Mouse (Mus musculus): ENCODE measurements at regions not wholly inside any gene's neighbourhood (a gene's known extent, or its start where the extent isn't known, plus 50 kb on each side); places are given as distances from the start of the nearest gene placed in this dataset.

GRCm38 (mm10) chr1:35992937-35993336 lies 75.3 kb upstream of the Hs6st1 start:
- Histone ChIP-seq H3K4me3 (no peak overlapping the region), H3K4me1 (no peaks in the 10 kb centered on the region), H3K27ac (replicated peaks) (peak overlapping the region; percentile 33; the same call in 1 of the 2 replicates), H3K27me3 (ENCODE audit: low read depth, poor library complexity, severe bottlenecking) (no peaks in the 10 kb centered on the region), H3K36me3 (no peaks in the 10 kb centered on the region), H3K9me3 (replicated peaks) (peaks cover 15% of the 10 kb centered on the region; the same call in 1 of the 2 replicates)
- no peak for DNase-seq (ENCODE audit: low spot score)
- WGBS: 69% methylated on average over 3 of the region's 3 CpGs

GRCm38 (mm10) chr1:35995691-35996090 lies 72.5 kb upstream of the Hs6st1 start:
- H3K9me3 ChIP-seq (replicated peaks): peaks cover 2% of the 10 kb centered on the region; the same call in 1 of the 2 replicates
- WGBS: 84% methylated on average over 6 of the region's 6 CpGs
- DNase-seq (ENCODE audit: low spot score): no peak
- H3K27me3 ChIP-seq (ENCODE audit: low read depth, poor library complexity, severe bottlenecking): no peaks in the 10 kb centered on the region
- H3K27ac ChIP-seq (replicated peaks): no peak overlapping the region; the same call in 1 of the 2 replicates
- H3K4me3 ChIP-seq: no peak overlapping the region
- no peaks in the 10 kb centered on the region for H3K36me3 ChIP-seq
- no peaks in the 10 kb centered on the region; the same call in 1 of the 2 replicates for H3K4me1 ChIP-seq

GRCm38 (mm10) chr1:36001319-36001718 lies 66.9 kb upstream of the Hs6st1 start:
- peaks cover 22% of the 10 kb centered on the region for H3K4me1 ChIP-seq
- no peaks in the 10 kb centered on the region for H3K27me3 ChIP-seq (ENCODE audit: low read depth, poor library complexity, severe bottlenecking)
- WGBS: 94% methylated on average over 5 of the region's 5 CpGs
- no peak overlapping the region for H3K27ac ChIP-seq (replicated peaks)
- DNase-seq (ENCODE audit: low spot score): no peak
- no peaks in the 10 kb centered on the region for H3K9me3 ChIP-seq (replicated peaks)
- no peaks in the 10 kb centered on the region for H3K36me3 ChIP-seq
- H3K4me3 ChIP-seq: no peak overlapping the region

GRCm38 (mm10) chr1:36001821-36002220 lies 66.4 kb upstream of the Hs6st1 start:
- WGBS: 85% methylated on average over 1 of the region's 1 CpGs
- Histone ChIP-seq H3K9me3 (replicated peaks) (no peaks in the 10 kb centered on the region), H3K4me3 (no peak overlapping the region), H3K36me3 (no peaks in the 10 kb centered on the region), H3K27me3 (ENCODE audit: low read depth, poor library complexity, severe bottlenecking) (no peaks in the 10 kb centered on the region), H3K27ac (replicated peaks) (peak overlapping the region; percentile 86), H3K4me1 (peaks cover 22% of the 10 kb centered on the region)
- DNase-seq (ENCODE audit: low spot score): no peak

- Histone ChIP-seq H3K27me3 (ENCODE audit: low read depth, poor library complexity, severe bottlenecking) (no peaks in the 10 kb centered on the region), H3K4me1 (peaks cover 28% of the 10 kb centered on the region), H3K4me3 (no peak overlapping the region), H3K36me3 (no peaks in the 10 kb centered on the region), H3K27ac (replicated peaks) (peak overlapping the region; percentile 86), H3K9me3 (replicated peaks) (no peaks in the 10 kb centered on the region)
- WGBS: 24% methylated on average over 9 of the region's 9 CpGs
- peak; percentile 48 for DNase-seq (ENCODE audit: low spot score)
These were observed 64.6 kb upstream of the Hs6st1 start for GRCm38 (mm10) chr1:36003592-36003991.

- H3K36me3 ChIP-seq: no peaks in the 10 kb centered on the region
- peaks cover 20% of the 10 kb centered on the region for H3K4me1 ChIP-seq
- DNase-seq (ENCODE audit: low spot score): no peak
- no peaks in the 10 kb centered on the region for H3K9me3 ChIP-seq (replicated peaks)
- H3K27ac ChIP-seq (replicated peaks): no peak overlapping the region
- no peak overlapping the region for H3K4me3 ChIP-seq
- 92% methylated on average over 6 of the region's 6 CpGs for WGBS
- no peaks in the 10 kb centered on the region for H3K27me3 ChIP-seq (ENCODE audit: low read depth, poor library complexity, severe bottlenecking)
These were observed 59.6 kb upstream of the Hs6st1 start for GRCm38 (mm10) chr1:36008598-36008997.

- Histone ChIP-seq H3K27ac (replicated peaks) (no peak overlapping the region), H3K9me3 (replicated peaks) (no peaks in the 10 kb centered on the region), H3K4me1 (peaks cover 20% of the 10 kb centered on the region), H3K36me3 (no peaks in the 10 kb centered on the region), H3K27me3 (ENCODE audit: low read depth, poor library complexity, severe bottlenecking) (no peaks in the 10 kb centered on the region), H3K4me3 (no peak overlapping the region)
- no peak for DNase-seq (ENCODE audit: low spot score)
- WGBS: 87% methylated on average over 6 of the region's 6 CpGs
These were observed 59.1 kb upstream of the Hs6st1 start for GRCm38 (mm10) chr1:36009010-36009619.

- WGBS: 84% methylated on average over 7 of the region's 7 CpGs
- no peaks in the 10 kb centered on the region for H3K9me3 ChIP-seq (replicated peaks)
- H3K27ac ChIP-seq (replicated peaks): no peak overlapping the region
- H3K4me3 ChIP-seq: no peak overlapping the region
- peaks cover 13% of the 10 kb centered on the region for H3K4me1 ChIP-seq
- DNase-seq (ENCODE audit: low spot score): no peak
- H3K27me3 ChIP-seq (ENCODE audit: low read depth, poor library complexity, severe bottlenecking): no peaks in the 10 kb centered on the region
- H3K36me3 ChIP-seq: no peaks in the 10 kb centered on the region
These were observed 58.0 kb upstream of the Hs6st1 start for GRCm38 (mm10) chr1:36010151-36010550.

- Histone ChIP-seq H3K27me3 (ENCODE audit: low read depth, poor library complexity, severe bottlenecking) (no peaks in the 10 kb centered on the region), H3K36me3 (no peaks in the 10 kb centered on the region), H3K4me1 (peaks cover 13% of the 10 kb centered on the region), H3K4me3 (no peak overlapping the region), H3K27ac (replicated peaks) (no peak overlapping the region), H3K9me3 (replicated peaks) (no peaks in the 10 kb centered on the region)
- 86% methylated on average over 12 of the region's 12 CpGs for WGBS
- no peak for DNase-seq (ENCODE audit: low spot score)
These were observed 57.4 kb upstream of the Hs6st1 start for GRCm38 (mm10) chr1:36010834-36011233.

GRCm38 (mm10) chr1:36012081-36012765 lies 56.0 kb upstream of the Hs6st1 start:
- no peaks in the 10 kb centered on the region for H3K27me3 ChIP-seq (ENCODE audit: low read depth, poor library complexity, severe bottlenecking)
- H3K36me3 ChIP-seq: no peaks in the 10 kb centered on the region
- no peak overlapping the region for H3K27ac ChIP-seq (replicated peaks)
- WGBS: 84% methylated on average over 9 of the region's 9 CpGs
- H3K9me3 ChIP-seq (replicated peaks): no peaks in the 10 kb centered on the region
- H3K4me1 ChIP-seq: peaks cover 19% of the 10 kb centered on the region
- no peak for DNase-seq (ENCODE audit: low spot score)
- H3K4me3 ChIP-seq: no peak overlapping the region

- H3K9me3 ChIP-seq (replicated peaks): peaks cover under 1% of the 10 kb centered on the region
- 20% methylated on average over 11 of the region's 11 CpGs for WGBS
- H3K27ac ChIP-seq (replicated peaks): peak overlapping the region; percentile 46; the same call in 1 of the 2 replicates
- H3K27me3 ChIP-seq (ENCODE audit: low read depth, poor library complexity, severe bottlenecking): no peaks in the 10 kb centered on the region
- no peak for DNase-seq (ENCODE audit: low spot score)
- H3K36me3 ChIP-seq: no peaks in the 10 kb centered on the region
- no peak overlapping the region for H3K4me3 ChIP-seq
- peaks cover 33% of the 10 kb centered on the region for H3K4me1 ChIP-seq
These were observed 54.3 kb upstream of the Hs6st1 start for GRCm38 (mm10) chr1:36013823-36014341.

- 67% methylated on average over 7 of the region's 7 CpGs for WGBS
These were observed 53.8 kb upstream of the Hs6st1 start for GRCm38 (mm10) chr1:36014372-36014771.

GRCm38 (mm10) chr1:36015210-36015609 lies 53.0 kb upstream of the Hs6st1 start:
- Histone ChIP-seq H3K36me3 (no peaks in the 10 kb centered on the region), H3K27ac (replicated peaks) (peak overlapping the region; percentile 24; the same call in 1 of the 2 replicates), H3K27me3 (ENCODE audit: low read depth, poor library complexity, severe bottlenecking) (no peaks in the 10 kb centered on the region), H3K4me3 (no peak overlapping the region), H3K9me3 (replicated peaks) (peaks cover 7% of the 10 kb centered on the region), H3K4me1 (peaks cover 33% of the 10 kb centered on the region)
- WGBS: 85% methylated on average over 5 of the region's 5 CpGs
- DNase-seq (ENCODE audit: low spot score): no peak

More at GRCm38 (mm10) chr1:36014372-36014771, 53.8 kb upstream of the Hs6st1 start:
- Histone ChIP-seq H3K9me3 (replicated peaks) (peaks cover 5% of the 10 kb centered on the region), H3K27me3 (ENCODE audit: low read depth, poor library complexity, severe bottlenecking) (no peaks in the 10 kb centered on the region), H3K4me3 (no peak overlapping the region), H3K27ac (replicated peaks) (peak overlapping the region; percentile 46; the same call in 1 of the 2 replicates), H3K4me1 (peaks cover 33% of the 10 kb centered on the region), H3K36me3 (no peaks in the 10 kb centered on the region)
- DNase-seq (ENCODE audit: low spot score): no peak
